Mouse (Mus musculus) thymus, postnatal 4 days (tissue): ENCODE results near the gene Slc1a5.

ENCODE experiments used
- DNase-seq: peaks from one replicate; pipeline ENCODE4 v3.0.0; 2021

Gene Slc1a5

DNA sequence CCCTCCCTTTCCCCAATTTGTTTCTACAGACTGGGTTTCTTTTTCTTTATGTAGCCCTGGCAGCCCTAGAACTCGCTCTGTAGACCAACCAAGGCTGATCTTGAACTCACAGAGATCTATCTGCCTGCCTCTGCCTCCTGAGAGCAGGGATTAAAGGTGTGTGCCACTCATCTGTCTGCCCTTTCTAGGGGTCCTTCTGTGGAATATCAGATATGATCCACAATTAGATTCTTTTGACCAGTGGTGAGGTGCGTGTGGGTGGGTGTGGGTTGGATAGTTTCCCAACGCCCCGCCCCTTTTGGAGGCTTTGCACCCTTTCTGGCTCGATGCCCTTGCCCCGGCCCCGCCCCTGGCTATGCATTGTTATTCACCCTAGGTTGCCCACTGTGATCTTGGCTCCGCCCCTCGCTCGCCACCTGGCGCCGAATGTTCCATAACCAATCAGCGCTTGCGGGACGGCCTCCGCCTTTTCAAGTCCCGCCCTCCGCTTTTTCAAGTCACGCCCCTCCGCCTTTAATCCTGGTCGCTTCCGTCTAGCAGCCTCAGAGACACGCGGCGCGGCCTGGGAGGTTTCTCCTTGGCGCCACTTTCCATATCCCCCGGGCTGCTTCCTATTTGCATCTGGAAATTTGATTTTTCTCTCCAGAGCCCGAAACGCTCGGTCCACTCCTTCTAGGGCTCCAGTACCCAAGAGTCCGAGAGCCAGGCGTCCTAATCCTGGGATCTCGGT is at the start of gene Slc1a5:
Gene Slc1a5 (plus strand): TSS at position 516 of the 730 bp plus-strand sequence.
- DNase-seq: peak; percentile 97

DNA sequence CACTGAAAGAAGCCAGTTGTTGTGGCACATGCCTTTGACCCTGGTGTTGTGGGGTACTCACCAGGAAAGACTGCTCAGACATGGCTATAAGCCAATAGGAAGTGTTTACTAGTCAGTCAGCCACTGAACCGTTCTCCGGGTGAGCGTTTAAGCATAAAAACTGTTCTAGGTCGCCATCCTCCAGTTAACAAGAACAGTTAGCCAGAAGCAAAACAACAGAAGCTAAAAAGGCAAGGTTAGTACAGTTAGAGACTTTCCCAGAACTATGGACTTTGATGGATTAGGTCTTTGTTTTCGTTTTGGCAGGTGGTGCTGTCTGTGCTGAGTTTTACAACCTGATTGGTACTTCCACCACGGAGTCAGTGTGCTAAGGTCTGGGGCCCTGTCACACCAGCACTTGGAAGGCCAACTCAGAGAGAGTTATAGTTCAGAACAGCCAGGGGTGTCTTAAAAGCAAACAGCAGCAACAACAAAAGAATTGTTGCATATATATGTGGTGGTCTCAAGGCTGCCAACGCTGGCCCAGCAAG is 49.2 kb upstream of the Slc1a5 start:
- DNase-seq: no peak

DNA sequence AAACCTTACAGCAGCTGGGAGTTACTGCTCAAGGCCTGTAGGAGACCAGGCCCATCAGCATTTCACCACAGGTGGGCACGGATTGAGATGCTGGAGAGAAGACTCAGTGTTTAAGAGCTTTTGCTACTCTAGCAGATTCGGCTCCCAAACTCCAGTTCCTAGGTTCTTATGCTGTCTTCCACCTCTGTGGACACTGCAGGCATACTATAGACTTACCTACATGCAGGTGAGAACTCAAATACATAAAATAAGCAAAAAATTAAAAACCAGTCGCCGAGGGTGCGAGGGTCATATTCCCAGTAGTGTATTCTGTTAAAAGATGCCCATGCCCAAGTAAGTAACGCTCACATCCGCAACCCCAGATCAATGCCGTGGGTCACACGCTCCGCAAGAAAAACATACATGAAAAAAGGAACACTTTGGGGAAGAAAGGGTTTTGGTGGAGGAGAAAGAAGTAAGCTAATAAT is 43.5 kb upstream of the Slc1a5 start:
- no peak for DNase-seq

DNA sequence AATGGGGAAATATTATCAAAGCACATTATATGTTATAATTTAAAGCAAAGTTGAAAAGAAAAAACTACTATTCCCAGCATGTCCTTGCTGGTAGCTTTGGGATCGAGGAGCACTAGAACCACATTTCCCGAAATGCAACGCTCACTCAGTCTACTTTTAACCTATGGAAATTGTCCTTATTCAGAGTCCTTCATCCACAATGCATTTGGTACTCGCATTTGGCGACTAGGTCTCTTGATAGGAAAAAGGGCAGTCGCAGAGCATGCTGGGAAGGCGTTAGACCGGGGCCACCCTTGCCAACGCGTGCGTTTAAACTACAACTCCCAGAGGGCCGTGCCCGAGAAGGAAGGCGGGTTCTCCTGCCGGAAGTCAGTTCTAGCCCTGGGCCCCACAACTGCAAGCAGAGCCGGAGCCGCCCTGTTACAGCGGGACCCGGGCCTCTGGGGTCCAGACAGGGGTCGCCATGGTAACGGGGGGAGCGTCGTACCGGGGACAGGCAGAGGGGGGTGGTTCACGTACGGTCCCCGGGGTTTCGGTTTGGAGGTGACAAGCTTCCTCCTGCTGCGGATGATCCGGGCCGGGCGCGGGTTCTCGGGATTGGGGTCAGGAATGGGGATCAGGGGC is 43.0 kb upstream of the Slc1a5 start, which contains the start of gene Ap2s1:
Gene Ap2s1 (plus strand): TSS at position 338 of the 624 bp plus-strand sequence.
- DNase-seq: peak; percentile 95

DNA sequence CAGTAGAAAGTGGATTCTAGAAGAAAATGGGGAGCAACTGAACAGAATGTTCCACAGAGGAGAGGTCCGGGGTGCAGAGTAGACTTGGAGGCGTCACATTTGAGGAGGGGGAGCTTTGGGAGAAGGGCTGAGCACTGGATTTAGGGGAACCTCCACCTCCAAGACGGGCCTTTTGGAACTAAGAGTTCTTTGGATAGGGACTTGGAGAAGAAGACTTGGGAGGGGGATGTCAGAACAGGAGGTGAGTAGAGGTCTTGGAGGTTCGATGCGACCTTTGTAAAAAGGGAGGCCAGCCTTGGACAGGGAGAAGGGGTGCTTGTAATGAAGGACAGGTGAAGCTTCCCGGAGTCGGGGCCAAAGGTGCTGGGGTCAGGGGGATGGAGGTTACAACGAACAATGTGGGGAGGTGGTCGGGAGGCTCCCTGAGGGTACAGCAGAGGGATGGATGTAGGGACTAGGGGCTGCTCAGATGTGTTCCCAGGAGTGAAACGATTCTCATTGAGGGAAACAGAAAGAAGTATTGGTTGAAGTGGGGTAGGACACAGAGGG is 42.0 kb upstream of the Slc1a5 start:
- no peak for DNase-seq

DNA sequence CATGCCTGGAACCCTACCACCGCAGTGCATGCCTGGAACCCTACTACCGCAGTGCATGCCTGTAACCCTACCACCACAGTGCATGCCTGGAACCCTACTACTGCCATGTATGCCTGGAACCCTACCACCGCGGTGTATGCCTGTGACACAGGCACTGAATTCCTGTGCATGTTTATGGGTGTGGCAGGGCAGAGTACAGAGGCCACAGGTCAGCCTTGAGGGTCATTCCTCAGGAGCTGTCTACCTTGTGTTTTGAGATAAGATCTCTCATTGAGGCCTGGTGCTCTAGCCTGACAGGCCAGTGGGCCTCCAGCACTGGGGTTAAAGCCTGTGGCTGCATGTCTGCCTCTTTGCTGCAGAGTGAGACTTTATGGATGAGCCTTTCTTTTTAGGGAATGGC is 35.8 kb upstream of the Slc1a5 start:
- DNase-seq: no peak

DNA sequence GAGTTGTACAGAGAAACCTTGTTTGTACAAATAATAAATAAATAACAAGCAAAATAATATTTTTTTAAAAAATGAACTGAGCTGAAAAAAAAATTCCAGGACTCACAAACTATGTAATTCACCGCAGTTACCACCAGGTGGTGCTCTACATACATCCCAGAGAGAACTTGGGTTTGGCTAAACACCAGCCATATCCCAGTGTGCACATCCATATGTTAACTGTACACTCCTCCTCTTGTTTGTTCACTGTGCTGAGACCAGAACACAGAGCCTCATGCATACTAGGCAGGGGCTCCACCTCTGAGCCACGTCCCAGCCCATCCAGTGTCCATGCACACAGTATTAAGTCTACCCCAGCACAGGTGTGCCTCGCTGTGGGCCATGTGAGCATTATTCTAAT is 35.0 kb upstream of the Slc1a5 start:
- DNase-seq: peak; percentile 62

DNA sequence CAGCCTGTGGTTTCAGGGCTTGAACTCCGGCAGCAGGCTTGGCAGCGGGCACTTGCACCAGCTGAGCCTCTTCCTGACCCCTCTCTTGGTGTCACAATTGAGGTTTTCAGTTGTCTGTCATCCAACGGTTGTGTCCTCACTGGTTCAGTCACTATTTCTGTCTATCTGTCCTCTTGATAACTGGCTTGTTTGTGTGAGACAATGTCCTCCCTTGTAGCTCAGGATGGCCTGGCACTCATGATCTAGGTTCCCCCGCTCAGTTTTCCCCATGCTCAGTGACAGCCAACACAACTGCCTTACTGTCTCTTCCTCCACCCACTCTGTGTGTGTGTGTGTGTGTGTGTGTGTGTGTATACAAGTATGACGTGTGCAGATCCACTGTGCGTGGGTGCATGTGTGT is 33.5 kb upstream of the Slc1a5 start:
- DNase-seq: no peak

DNA sequence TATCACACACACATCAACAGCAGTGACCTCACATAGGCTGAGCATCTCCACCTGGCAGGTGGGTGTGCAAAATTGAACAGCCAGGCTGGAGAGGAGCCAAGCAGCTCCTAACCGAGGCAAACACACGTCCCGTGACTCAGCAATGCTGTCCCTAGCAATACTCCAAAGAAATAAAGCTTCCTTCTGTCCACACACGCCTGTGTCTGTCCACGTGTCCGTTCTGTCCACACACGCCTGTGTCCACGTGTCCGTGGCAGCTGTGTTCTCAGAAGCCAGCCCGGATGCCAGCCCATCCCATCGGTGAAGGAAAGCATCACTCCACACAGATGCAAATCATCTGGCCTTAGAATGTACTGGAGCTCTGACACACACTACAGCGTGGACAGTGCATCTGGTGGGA is 29.1 kb upstream of the Slc1a5 start:
- no peak for DNase-seq

DNA sequence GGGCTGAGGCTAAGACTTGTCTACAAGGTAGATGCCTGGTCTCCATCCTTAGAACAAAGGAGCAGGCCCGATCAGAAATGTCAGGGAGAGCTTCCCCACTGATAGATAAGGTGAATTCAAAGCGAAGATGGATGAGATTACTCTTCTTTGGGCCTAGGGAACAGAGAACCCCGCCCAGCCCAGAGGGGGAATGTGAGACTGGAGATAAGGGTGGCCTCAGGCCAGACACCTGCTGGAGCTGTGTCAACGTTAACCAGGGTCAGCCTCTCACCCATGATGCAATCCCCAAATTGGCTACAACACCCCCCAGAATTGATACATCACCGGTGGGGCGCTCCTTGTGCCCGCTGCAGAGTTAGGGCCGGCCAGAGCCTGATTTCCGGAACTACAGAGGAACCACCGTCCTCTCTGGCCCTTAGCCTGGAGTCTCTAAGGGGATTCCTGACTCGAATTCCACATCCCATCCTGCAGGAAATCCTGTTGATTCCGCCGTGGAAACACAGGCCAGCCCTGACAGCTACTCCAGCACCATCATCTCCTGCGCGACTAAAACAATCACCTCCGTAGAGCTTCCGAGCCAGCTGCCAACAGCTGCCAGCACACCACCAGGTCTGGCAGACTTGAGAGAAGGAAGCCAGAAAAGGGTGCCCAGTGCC is 25.6 kb upstream of the Slc1a5 start:
- DNase-seq: no peak

DNA sequence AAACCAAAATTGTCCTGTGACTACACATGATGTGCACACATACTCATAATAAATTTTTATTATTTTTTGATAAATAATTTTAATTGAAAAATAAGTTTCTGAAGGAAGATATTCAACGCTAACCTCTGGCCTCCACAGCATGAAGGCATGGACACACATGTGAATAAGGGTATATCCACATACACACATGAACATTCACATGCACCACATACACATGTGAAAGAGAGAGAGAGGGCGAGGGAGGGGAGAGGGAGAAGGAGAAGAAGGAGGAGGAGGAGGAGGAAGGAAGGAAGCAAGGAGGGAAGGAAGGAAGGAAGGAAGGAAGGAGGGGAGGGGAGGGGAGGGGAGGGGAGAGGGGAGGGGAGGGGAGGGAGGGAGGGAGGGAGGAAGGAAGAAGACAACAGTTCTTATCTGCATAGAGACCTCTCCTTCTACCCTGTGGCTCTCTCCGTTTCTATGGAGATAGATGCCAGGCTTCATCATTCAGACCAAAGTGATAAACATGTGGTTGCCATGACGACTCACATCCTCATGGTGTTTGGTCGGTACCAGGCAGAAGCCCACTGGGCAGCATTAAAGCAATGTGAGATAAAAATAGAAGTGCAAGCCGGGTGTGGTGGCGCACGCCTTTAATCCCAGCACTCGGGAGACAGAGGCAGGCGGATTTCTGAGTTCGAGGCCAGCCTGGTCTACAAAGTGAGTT is 22.1 kb upstream of the Slc1a5 start:
- no peak for DNase-seq

DNA sequence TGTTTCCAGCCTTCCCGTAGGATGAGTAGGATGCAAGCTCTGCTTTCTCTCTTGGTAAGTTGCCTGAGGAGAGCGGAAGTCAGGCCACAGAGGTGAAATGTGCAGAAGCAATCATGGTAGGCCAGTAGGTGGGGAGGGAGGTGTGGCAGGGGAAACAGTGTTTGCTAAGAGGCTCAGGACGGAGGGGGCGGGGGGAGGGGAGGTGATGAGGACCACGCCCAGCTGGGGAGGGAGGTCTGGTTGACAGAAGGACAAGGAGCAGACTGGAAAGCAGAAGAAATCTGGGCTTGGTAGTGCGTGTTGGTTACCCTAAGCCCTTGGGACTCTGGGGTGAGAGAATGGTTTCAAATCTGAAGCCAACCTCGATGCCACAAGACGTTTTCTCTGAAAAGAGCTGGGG is 20.8 kb upstream of the Slc1a5 start:
- DNase-seq: peak; percentile 49

DNA sequence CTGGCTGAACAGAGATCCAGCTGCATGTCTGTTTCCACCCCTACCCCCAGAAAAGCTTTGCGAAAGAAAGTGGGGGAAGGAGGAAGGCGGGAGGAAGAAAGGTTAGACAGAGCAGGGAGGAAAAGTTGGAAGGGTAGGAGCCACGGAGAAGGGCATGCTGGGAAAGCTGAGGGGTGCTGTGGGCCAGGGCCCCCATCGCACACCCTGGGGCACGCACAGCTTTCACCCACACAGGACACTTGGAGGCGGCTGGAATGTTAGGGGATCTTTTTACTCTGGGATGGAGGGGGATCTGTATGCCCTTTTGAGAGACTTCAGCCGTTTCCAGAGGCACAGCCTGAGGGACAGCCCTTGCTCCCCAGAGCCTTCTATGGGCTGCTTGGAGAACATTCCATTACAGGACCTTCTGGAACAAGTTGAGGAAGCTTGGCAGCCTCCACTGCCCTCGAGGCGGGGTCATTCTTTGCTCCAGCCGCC is 20.1 kb upstream of the Slc1a5 start:
- DNase-seq: no peak

DNA sequence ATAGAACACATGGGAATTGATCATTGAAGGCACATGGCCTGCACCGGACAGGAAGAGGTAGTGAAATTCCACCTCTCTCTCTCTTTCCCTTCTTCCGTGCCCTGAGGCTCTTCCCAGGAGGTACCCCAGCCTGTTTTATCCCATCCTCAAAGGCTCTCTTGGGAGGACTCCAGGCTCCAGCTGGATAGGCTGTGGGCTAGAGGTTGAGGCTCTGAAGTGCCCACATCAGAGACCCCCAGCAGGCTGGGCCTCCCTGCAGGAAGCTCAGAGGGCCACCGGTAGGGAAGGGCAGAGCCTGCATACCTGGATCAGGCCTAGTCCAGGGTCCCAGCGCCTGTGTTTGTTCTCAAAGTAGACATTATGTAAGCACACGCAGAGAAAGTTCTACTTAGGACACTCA is 19.5 kb upstream of the Slc1a5 start:
- DNase-seq: no peak

DNA sequence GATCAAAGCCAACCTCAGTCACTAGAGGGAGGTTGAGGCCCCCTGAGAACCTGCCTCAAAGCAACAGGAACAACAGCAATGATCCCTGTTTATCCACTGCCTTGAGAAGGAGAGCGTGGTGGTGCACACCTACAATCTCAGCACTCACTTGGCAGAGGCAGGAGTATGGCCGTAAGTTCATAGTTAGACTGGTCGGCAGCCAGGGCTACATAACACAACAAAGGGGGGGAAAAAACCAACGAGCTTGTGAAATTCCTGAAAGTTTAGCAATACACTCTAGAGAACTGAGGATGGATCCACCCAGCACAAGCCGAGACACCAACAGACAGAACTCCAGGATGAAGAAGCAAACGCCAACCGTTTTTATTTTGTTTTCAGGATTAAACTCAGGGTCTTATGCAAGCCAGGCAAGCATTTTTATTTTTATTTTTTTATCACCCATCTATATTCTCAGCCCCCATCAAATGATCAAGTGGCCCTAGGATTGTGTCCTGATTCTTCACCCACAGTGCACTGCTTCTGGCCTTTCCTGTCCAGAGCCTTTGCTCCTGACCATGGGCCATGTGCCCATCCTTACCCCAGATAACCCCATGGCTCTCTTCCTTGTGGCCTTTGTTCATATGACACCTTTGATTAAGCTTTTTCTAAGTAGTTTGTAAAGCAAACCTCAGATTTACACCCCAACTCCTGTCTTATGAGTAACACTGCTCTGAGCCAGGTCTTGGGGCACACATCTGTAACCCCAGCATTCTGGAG is 17.5 kb upstream of the Slc1a5 start:
- no peak for DNase-seq

DNA sequence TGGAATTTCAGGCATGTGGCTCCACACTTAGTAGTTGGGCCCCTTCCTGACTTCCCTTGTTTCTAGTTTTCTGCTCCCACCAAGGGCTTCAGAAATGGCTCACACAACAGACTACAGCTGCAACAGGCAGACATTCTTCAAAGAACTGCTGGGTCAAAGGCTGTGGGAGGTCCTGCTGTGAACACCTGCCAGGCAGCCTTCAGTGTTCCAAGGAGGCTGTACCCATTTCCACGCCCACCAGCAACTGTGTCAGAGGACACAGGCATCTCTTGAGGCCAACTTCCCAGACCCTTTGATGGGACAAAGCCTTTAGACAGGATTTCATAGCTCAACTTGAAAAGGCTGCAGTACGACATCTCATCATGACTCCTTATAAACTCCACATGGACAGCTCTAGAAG is 14.7 kb upstream of the Slc1a5 start:
- peak; percentile 71 for DNase-seq

DNA sequence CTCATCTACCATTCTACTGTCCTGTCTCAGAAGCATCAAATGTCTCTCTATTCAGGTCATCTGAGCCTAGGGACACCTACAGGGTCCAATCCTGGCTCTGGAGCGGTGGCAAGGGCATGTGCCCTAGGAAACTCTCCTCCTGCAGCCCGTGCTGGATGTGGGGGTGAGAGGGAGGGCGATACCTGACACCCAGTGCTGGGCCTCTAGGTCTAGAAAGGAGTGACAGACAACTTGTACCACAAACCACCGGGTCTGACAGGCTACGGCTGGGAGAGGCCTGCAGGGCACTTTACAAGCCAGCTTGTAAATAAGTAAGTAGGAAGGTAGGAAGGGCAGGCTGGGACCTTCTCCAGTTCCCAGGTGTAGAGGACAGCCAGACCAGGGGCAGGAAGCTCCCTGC is 5.3 kb upstream of the Slc1a5 start:
- DNase-seq: no peak

DNA sequence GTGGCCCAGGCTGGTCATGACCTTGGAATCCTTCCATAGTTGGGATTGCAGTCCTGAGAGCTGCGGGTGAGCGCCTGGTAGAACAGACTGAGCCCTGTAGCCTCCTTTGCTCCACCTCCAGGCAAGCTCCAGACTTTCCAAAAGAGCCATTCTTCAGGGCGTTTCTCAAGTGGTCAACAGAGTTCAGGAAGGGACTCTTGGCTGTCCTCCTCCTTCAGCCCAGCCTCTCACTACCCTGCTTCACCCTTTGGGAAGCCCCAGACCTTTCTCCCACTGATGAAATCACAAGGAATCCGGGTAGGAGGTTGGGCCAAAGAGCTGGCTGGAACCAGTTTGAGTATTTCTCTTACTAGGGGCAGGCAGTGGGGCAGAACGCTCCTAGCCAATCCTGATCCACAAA is 1.1 kb upstream of the Slc1a5 start:
- DNase-seq: no peak

DNA sequence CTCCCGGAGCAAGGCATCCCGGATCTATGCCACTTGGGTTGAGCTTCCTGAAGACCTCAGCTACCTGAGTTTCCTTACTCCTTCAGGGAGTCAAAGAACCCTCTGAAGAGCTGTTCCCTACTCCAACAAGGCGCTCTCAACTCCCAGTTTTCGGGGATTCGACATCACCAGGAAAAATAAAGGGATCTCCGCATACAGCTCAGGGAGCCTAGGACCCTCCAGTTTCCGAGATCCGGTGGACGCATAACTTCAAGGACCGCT is 345 bp downstream of the Slc1a5 start:
- DNase-seq: no peak

DNA sequence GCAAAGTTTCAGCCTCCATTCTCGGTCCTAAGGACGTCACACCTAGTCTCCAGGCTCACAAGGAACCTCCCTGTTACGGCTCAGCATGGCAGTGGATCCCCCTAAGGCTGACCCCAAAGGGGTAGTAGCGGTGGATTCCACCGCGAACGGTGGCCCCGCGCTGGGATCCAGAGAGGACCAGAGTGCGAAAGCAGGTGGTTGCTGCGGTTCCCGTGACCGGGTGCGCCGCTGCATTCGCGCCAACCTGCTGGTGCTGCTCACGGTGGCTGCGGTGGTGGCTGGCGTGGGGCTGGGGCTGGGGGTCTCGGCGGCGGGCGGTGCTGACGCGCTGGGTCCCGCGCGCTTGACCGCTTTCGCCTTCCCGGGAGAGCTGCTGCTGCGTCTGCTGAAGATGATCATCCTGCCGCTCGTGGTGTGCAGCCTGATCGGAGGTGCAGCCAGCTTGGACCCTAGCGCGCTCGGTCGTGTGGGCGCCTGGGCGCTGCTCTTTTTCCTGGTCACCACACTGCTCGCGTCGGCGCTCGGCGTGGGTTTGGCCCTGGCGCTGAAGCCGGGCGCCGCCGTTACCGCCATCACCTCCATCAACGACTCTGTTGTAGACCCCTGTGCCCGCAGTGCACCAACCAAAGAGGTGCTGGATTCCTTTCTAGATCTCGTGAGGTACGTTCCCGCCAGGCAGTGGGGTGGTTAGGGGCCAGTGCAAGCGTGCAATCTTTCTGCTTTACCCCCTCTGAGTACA is 845 bp downstream of the Slc1a5 start:
- peak; percentile 70 for DNase-seq

DNA sequence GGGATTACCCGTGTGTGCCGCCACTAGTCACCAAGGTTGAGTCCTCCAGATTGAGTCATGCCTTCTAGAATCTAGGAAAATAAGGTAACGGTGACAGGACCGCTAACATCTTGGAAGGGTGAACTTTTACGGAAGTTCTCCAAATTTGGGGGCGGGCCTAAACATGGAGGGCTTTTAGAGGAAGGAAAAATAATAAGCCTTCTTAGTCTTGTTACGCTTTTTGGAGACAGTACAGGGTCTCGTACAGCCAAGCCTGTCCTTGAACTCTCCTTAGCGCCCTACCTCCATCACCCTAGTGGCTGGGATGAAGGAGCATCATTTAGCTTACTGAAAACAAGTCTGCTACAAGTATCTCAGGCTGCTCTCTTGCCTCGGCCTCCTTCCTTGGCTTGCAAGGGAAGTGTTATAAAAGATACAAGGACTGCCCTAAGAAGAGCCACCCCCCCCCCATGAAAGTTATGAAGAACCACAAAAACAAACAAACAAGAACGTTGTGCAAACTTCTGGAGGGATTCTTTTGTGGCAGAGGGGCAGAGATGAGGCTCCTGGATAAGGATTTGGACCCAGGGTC is 1.5 kb downstream of the Slc1a5 start:
- peak; percentile 31 for DNase-seq
